Comparison of ENCODE assay signal across 30 mouse cellular contexts in the genomic region with DNA sequence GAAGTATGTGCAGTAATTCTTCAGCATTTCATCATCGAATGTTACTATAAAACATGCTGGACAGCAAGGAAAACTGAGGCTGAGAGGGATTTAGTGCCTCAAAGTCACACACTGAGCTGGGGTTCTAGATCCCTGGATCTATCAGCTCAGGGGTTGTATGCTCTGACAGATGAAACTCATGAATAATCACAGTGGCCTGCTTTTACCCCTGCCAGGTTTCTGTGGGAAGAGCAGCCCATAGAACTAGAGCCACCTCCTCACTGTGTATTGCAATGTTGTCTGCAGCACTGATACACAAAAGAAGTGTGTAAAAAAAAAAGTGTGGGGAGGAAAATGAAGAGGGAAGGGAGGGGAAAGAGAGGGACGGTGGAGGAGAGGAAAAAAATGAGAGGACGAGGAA. TPM values are rescaled to one million over a fixed set of nuclear protein-coding genes. Genes with fewer than 3 reads are reported as not detected.
DNase-seq lines count a peak whose midpoint lies in the region; ATAC-seq and TF ChIP-seq lines count a peak whose summit lies in the region.
"Had no signal": no experiment of that assay in that cellular context is flagged by ENCODE, and none has a peak within 500 bp of the region (broad histone marks: within the 10 kb centered on the region; RNA-seq: fewer than 3 reads in every experiment).

No protein-coding gene starts in this region.

- TF ChIP-seq CTCF in cortical plate, adult 2 months (IDR thresholded peaks at IDR 0.05; ENCODE audit: extremely low read depth, insufficient read depth, low read length), result no peak

- no peak for TF ChIP-seq POLR2A in cortical plate, adult 2 months (IDR thresholded peaks at IDR 0.05; ENCODE audit: extremely low read depth, insufficient read depth, low read length)

- H3K27me3 ChIP-seq in heart, embryonic 13.5 days (replicated peaks), result peaks cover 79% of the 10 kb centered on the region
- no peaks in the 10 kb centered on the region for H3K27me3 ChIP-seq in midbrain, embryonic 11.5 days (ENCODE audit: control insufficient read depth, insufficient read depth, low read length)
- H3K27me3 ChIP-seq in midbrain, embryonic 14.5 days (ENCODE audit: control insufficient read depth, insufficient read depth, low read length), result no peaks in the 10 kb centered on the region
- H3K27me3 ChIP-seq: CH12.LX; embryonic facial prominence, embryonic 13.5 days; embryonic facial prominence, embryonic 15.5 days; forebrain, embryonic 13.5 days; forebrain, embryonic 15.5 days; Patski had no signal

- H3K4me1 ChIP-seq in heart, embryonic 13.5 days, result peaks cover 38% of the 10 kb centered on the region
- H3K4me1 ChIP-seq in midbrain, embryonic 11.5 days (ENCODE audit: control insufficient read depth, insufficient read depth, low read length), result no peaks in the 10 kb centered on the region
- no peaks in the 10 kb centered on the region for H3K4me1 ChIP-seq in midbrain, embryonic 14.5 days (ENCODE audit: control insufficient read depth, insufficient read depth, low read length)
- peaks cover 6% of the 10 kb centered on the region for H3K4me1 ChIP-seq in cortical plate, adult 2 months (ENCODE audit: control insufficient read depth, insufficient read depth, low read length)
- H3K4me1 ChIP-seq: forebrain, embryonic 10.5 days; forebrain, embryonic 13.5 days; forebrain, embryonic 15.5 days had no signal

- ATAC-seq in frontal cortex, adult (ENCODE audit: low TSS enrichment), result peak; percentile 56
- no peak for ATAC-seq in heart, embryonic 13.5 days (ENCODE audit: extremely low read depth, insufficient number of reproducible peaks, low FRiP score, low TSS enrichment)
- ATAC-seq in midbrain, embryonic 11.5 days (ENCODE audit: low FRiP score), result no peak
- ATAC-seq in midbrain, embryonic 14.5 days (ENCODE audit: low FRiP score, low TSS enrichment), result no peak
- ATAC-seq: activated CD4-positive, CD25-positive, alpha-beta regulatory T cell, adult 4 months; CD4-positive, CD25-positive, alpha-beta regulatory T cell, adult 4 months; forebrain, embryonic 13.5 days; forebrain, embryonic 15.5 days; Patski had no signal

- no peak for DNase-seq in frontal cortex, postnatal 10 days (ENCODE audit: low spot score in 2 of 2)
- no peak for DNase-seq in heart, adult 8-10 months (ENCODE audit: low spot score)
- DNase-seq in midbrain, embryonic 11.5 days (ENCODE audit: low spot score, missing footprints), result peak; percentile 62
- DNase-seq in midbrain, embryonic 14.5 days, result no peak
- DNase-seq in kidney, postnatal 36 days, result no peak
- DNase-seq: adrenal gland, adult 8-10 months; adrenal gland, postnatal 14 days; adrenal gland, postnatal 36 days; B cell, adult 2 months; cerebellum, adult 11-12 months; cerebellum, adult 2 months; cerebellum, adult 9-10 months; cerebellum, postnatal 10 days; cerebellum, postnatal 25 days; embryo, embryonic 11 days; forebrain, postnatal 0 days had no signal

- H3K36me3 ChIP-seq in heart, embryonic 13.5 days, result no peaks in the 10 kb centered on the region
- H3K36me3 ChIP-seq in midbrain, embryonic 11.5 days (ENCODE audit: control insufficient read depth, insufficient read depth, low read length), result no peaks in the 10 kb centered on the region
- no peaks in the 10 kb centered on the region for H3K36me3 ChIP-seq in midbrain, embryonic 14.5 days (ENCODE audit: control insufficient read depth, insufficient read depth, low read length)
- H3K36me3 ChIP-seq: embryonic facial prominence, embryonic 13.5 days; embryonic facial prominence, embryonic 15.5 days; forebrain, embryonic 10.5 days; forebrain, embryonic 15.5 days; G1E had no signal

- whole genome bisulfite sequencing in heart, embryonic 13.5 days, result 82% methylated on average over 3 of the region's 3 CpGs
- 94% methylated on average over 3 of the region's 3 CpGs for WGBS in midbrain, embryonic 11.5 days
- 83% methylated on average over 3 of the region's 3 CpGs for WGBS in midbrain, embryonic 14.5 days

- 0 out of 2 replicates have a peak, but pooled peaks cover 3% of the 10 kb centered on the region for H3K9me3 ChIP-seq in heart, embryonic 13.5 days
- H3K9me3 ChIP-seq in midbrain, embryonic 11.5 days (ENCODE audit: control insufficient read depth, low read length), result no peaks in the 10 kb centered on the region
- no peaks in the 10 kb centered on the region for H3K9me3 ChIP-seq in midbrain, embryonic 14.5 days (ENCODE audit: control insufficient read depth, low read length)
- H3K9me3 ChIP-seq: embryonic facial prominence, embryonic 13.5 days; embryonic facial prominence, embryonic 15.5 days; forebrain, embryonic 10.5 days; forebrain, embryonic 13.5 days; forebrain, embryonic 15.5 days; G1E had no signal

- H3K4me2 ChIP-seq in heart, embryonic 13.5 days, result peak overlapping the region; percentile 21; the same call in 1 of the 2 replicates
- no peak overlapping the region for H3K4me2 ChIP-seq in midbrain, embryonic 11.5 days
- no peak overlapping the region for H3K4me2 ChIP-seq in midbrain, embryonic 14.5 days (ENCODE audit: low read length)
- H3K4me2 ChIP-seq: embryonic facial prominence, embryonic 13.5 days; embryonic facial prominence, embryonic 15.5 days; forebrain, embryonic 13.5 days; forebrain, embryonic 15.5 days had no signal

- no peak overlapping the region for H3K9ac ChIP-seq in heart, embryonic 13.5 days
- no peak overlapping the region for H3K9ac ChIP-seq in midbrain, embryonic 11.5 days (ENCODE audit: low read length)
- no peak overlapping the region for H3K9ac ChIP-seq in midbrain, embryonic 14.5 days (replicated peaks; ENCODE audit: low read length)
- H3K9ac ChIP-seq: embryonic facial prominence, embryonic 13.5 days; embryonic facial prominence, embryonic 15.5 days; forebrain, embryonic 13.5 days; forebrain, embryonic 15.5 days; forebrain, postnatal 0 days had no signal

- no peak overlapping the region for H3K27ac ChIP-seq in heart, embryonic 13.5 days (replicated peaks)
- H3K27ac ChIP-seq in midbrain, embryonic 11.5 days (ENCODE audit: low read depth, low read length), result no peak overlapping the region
- no peak overlapping the region for H3K27ac ChIP-seq in midbrain, embryonic 14.5 days (replicated peaks; ENCODE audit: low read depth, low read length)
- 0 out of 2 replicates have a peak overlapping the region, but pooled peaks have one; percentile 33 for H3K27ac ChIP-seq in cortical plate, adult 2 months (ENCODE audit: insufficient read depth, low read length)
- H3K27ac ChIP-seq: embryonic facial prominence, embryonic 13.5 days; embryonic facial prominence, embryonic 15.5 days; forebrain, embryonic 10.5 days; forebrain, embryonic 13.5 days; forebrain, embryonic 15.5 days had no signal

- no peak overlapping the region for H3K4me3 ChIP-seq in heart, embryonic 13.5 days
- H3K4me3 ChIP-seq in midbrain, embryonic 11.5 days (ENCODE audit: low read depth, low read length), result no peak overlapping the region
- no peak overlapping the region for H3K4me3 ChIP-seq in midbrain, embryonic 14.5 days (replicated peaks; ENCODE audit: low read depth, low read length)
- no peak overlapping the region for H3K4me3 ChIP-seq in cortical plate, adult 2 months (ENCODE audit: insufficient read depth, low read length)
- H3K4me3 ChIP-seq: embryonic facial prominence, embryonic 13.5 days; embryonic facial prominence, embryonic 15.5 days; erythroblast, embryonic 14.5 days; forebrain, embryonic 10.5 days; forebrain, embryonic 13.5 days; forebrain, embryonic 15.5 days had no signal

RNA-seq across cellular contexts. Expression of a gene that starts 28.3 kb away (rescaled TPM):
- polyA plus RNA-seq in heart, embryonic 13.5 days (2015; fragmentation: Nextera tagmentation; extraction: Ambion mirVana), result 17.7 and 18.1 TPM in 2 replicates
- 1 to 10 TPM; 4.1 to 5.1 (median 4.8) TPM for total RNA-seq in heart, adult 8-10 months (2022)
- 22.8 and 29.3 TPM in 2 replicates for polyA plus RNA-seq in midbrain, embryonic 11.5 days (2014; fragmentation: Nextera tagmentation; extraction: Ambion mirVana)
- polyA plus RNA-seq in midbrain, embryonic 14.5 days (2014; fragmentation: Nextera tagmentation; extraction: Ambion mirVana), result 17.1 and 20.5 TPM in 2 replicates
- 10.7 and 11.4 TPM in 2 replicates for polyA plus RNA-seq in cortical plate, adult 2 months (2012; rRNA removed)
